ENCODE assay signal across 19 mouse cellular contexts in the genomic region with DNA sequence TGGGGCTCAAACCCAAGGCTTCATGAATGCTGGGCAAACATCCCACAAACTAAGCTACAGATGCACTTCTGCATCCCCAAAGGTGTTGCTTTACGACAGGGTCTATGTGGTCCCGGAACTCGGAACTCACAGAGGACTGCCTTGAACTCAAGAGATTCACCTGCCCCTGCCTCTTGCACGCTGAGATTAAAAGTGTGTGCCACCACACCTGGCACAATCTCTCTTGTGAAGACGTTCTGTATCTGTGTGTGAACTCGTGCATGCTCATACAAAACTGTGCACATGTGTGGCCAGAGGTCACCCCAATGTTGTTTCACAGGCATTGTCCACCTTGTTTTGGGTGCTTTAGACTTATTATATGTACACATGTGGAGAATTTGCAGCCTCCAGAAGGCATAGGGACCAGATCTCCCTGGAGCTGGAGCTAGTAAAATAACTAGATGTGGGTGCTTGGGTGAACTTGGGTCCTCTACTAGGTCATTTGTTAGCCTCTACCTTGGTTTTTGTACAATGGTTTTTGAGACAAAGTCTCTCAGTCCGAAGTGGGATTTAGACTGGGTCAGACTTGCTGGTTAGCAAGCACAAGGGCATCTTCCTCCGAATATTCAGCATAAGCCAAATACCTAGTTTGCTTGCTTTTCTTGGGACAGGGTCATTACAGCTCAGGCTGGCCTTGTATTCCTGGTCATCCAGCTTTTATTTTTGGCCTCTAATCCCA. TPM values are rescaled to one million over a fixed set of nuclear protein-coding genes. Genes with fewer than 3 reads are reported as not detected.
A peak's percentile ranks its signal among the peaks of the same experiment; 100 is the strongest.
DNase-seq lines count a peak whose midpoint lies in the region; ATAC-seq and TF ChIP-seq lines count a peak whose summit lies in the region.
"Had no signal": no experiment of that assay in that cellular context is flagged by ENCODE, and none has a peak within 500 bp of the region (broad histone marks: within the 10 kb centered on the region; RNA-seq: fewer than 3 reads in every experiment).

No protein-coding gene starts in this region.

- TF ChIP-seq CTCF in heart, postnatal 0 days (IDR thresholded peaks at IDR 0.05; ENCODE audit: low read depth): no peak

- DNase-seq in heart, postnatal 0 days (ENCODE audit: low spot score): no peak
- DNase-seq in heart, postnatal 4 days: no peak
- DNase-seq in neural tube, embryonic 10.5 days (ENCODE audit: extremely low spot score, low spot score): peak; percentile 35
- DNase-seq in ZHBTc4 (ENCODE audit: low read depth, low spot score): peak; percentile 50
- DNase-seq in neural tube, embryonic 11.5 days (ENCODE audit: low spot score): no peak
- no peak for DNase-seq in ovary, postnatal 14 days (ENCODE audit: low spot score)
- DNase-seq in urinary bladder, postnatal 14 days (ENCODE audit: low spot score): no peak
- DNase-seq: cerebellum, adult 11-12 months; gastrocnemius, postnatal 25 days; heart, postnatal 10 days; kidney, postnatal 14 days; thymus, adult 18-20 months had no signal

- no peaks in the 10 kb centered on the region for H3K27me3 ChIP-seq in heart, postnatal 0 days (ENCODE audit: control insufficient read depth, insufficient read depth, low read length)
- no peaks in the 10 kb centered on the region for H3K27me3 ChIP-seq in neural tube, embryonic 15.5 days (replicated peaks)
- H3K27me3 ChIP-seq in neural tube, embryonic 11.5 days (ENCODE audit: control insufficient read depth, insufficient read depth, low read length): no peaks in the 10 kb centered on the region
- H3K27me3 ChIP-seq: neural tube, embryonic 13.5 days had no signal

- H3K4me3 ChIP-seq in heart, postnatal 0 days (ENCODE audit: low read depth, low read length): no peak overlapping the region
- H3K4me3 ChIP-seq in neural tube, embryonic 15.5 days (replicated peaks): no peak overlapping the region
- no peak overlapping the region for H3K4me3 ChIP-seq in neural tube, embryonic 11.5 days (ENCODE audit: low read depth, low read length)
- H3K4me3 ChIP-seq: neural tube, embryonic 13.5 days had no signal

- no peak overlapping the region for H3K9ac ChIP-seq in heart, postnatal 0 days (replicated peaks; ENCODE audit: low read depth, low read length)
- no peak overlapping the region for H3K9ac ChIP-seq in neural tube, embryonic 15.5 days (replicated peaks)
- no peak overlapping the region for H3K9ac ChIP-seq in neural tube, embryonic 11.5 days (ENCODE audit: low read length)
- H3K9ac ChIP-seq: neural tube, embryonic 13.5 days had no signal

- WGBS in heart, postnatal 0 days: 45% methylated on average over 8 of the region's 8 CpGs
- 56% methylated on average over 8 of the region's 8 CpGs for WGBS in neural tube, embryonic 15.5 days
- WGBS in neural tube, embryonic 11.5 days: 63% methylated on average over 8 of the region's 8 CpGs

- TF ChIP-seq EP300 in heart, postnatal 0 days (IDR thresholded peaks at IDR 0.05; ENCODE audit: low read depth): no peak

- peaks cover under 1% of the 10 kb centered on the region; the same call in 1 of the 2 replicates for H3K4me1 ChIP-seq in heart, postnatal 0 days (ENCODE audit: control insufficient read depth, insufficient read depth)
- peaks cover 27% of the 10 kb centered on the region for H3K4me1 ChIP-seq in neural tube, embryonic 15.5 days
- peaks cover 4% of the 10 kb centered on the region; the same call in 1 of the 2 replicates for H3K4me1 ChIP-seq in neural tube, embryonic 11.5 days (ENCODE audit: control insufficient read depth, insufficient read depth, low read length)

- no peak overlapping the region for H3K4me2 ChIP-seq in heart, postnatal 0 days (ENCODE audit: low read depth, low read length)
- H3K4me2 ChIP-seq in neural tube, embryonic 15.5 days: no peak overlapping the region
- H3K4me2 ChIP-seq in neural tube, embryonic 11.5 days (ENCODE audit: low read depth): no peak overlapping the region

- no peaks in the 10 kb centered on the region for H3K9me3 ChIP-seq in heart, postnatal 0 days (replicated peaks; ENCODE audit: control insufficient read depth, low read length)
- H3K9me3 ChIP-seq in neural tube, embryonic 15.5 days (replicated peaks): no peaks in the 10 kb centered on the region
- no peaks in the 10 kb centered on the region for H3K9me3 ChIP-seq in neural tube, embryonic 11.5 days (ENCODE audit: control insufficient read depth, low read length)
- H3K9me3 ChIP-seq: neural tube, embryonic 13.5 days had no signal

- peaks cover 13% of the 10 kb centered on the region for H3K36me3 ChIP-seq in heart, postnatal 0 days (replicated peaks; ENCODE audit: control insufficient read depth, insufficient read depth, low read length)
- peaks cover 3% of the 10 kb centered on the region; the same call in 1 of the 2 replicates for H3K36me3 ChIP-seq in neural tube, embryonic 15.5 days
- no peaks in the 10 kb centered on the region for H3K36me3 ChIP-seq in neural tube, embryonic 11.5 days (ENCODE audit: control insufficient read depth, insufficient read depth, low read length)

- H3K27ac ChIP-seq in heart, postnatal 0 days (ENCODE audit: low read depth): peak overlapping the region; percentile 43
- H3K27ac ChIP-seq in neural tube, embryonic 15.5 days (replicated peaks): no peak overlapping the region
- H3K27ac ChIP-seq in neural tube, embryonic 11.5 days (ENCODE audit: low read depth, low read length): 0 out of 2 replicates have a peak overlapping the region, but pooled peaks have one; percentile 20
- H3K27ac ChIP-seq: embryonic facial prominence, embryonic 10.5 days had no signal

- no peak for ATAC-seq in heart, postnatal 0 days (ENCODE audit: insufficient read depth, low read depth)
- no peak for ATAC-seq in neural tube, embryonic 15.5 days (ENCODE audit: low FRiP score)
- no peak for ATAC-seq in neural tube, embryonic 11.5 days (ENCODE audit: insufficient read depth, low FRiP score, low TSS enrichment)
- ATAC-seq: forebrain, embryonic 14.5 days; inflammation-experienced regulatory T-cells, adult 6 months had no signal

RNA-seq across cellular contexts. Expression of gene Tuba1b, which starts 4.2 kb away (rescaled TPM):
- 2,330 and 2,912 TPM in 2 replicates for total RNA-seq in heart, postnatal 0 days (2014; rRNA removed; ENCODE audit: low replicate concordance)
- 608 and 611 TPM in 2 replicates for polyA plus RNA-seq in heart, postnatal 0 days (2015; fragmentation: Nextera tagmentation; extraction: Ambion mirVana)
- 100 to 1,000 TPM; 873 to 889 TPM for total RNA-seq in heart, postnatal 4 days (2021)
- polyA plus RNA-seq in neural tube, embryonic 15.5 days (2015; fragmentation: Nextera tagmentation; extraction: Ambion mirVana): 1,446 and 1,534 TPM in 2 replicates
- polyA plus RNA-seq in neural tube, embryonic 11.5 days (2014; fragmentation: Nextera tagmentation; extraction: Ambion mirVana): 1,967 and 2,051 TPM in 2 replicates

RNA-seq across cellular contexts. Expression of gene Lmbr1l, which starts 12.1 kb away (rescaled TPM):
- total RNA-seq in heart, postnatal 0 days (2014; rRNA removed; ENCODE audit: low replicate concordance): 25.5 and 28.2 TPM in 2 replicates
- polyA plus RNA-seq in heart, postnatal 0 days (2015; fragmentation: Nextera tagmentation; extraction: Ambion mirVana): 8.0 and 9.6 TPM in 2 replicates
- 10 to 100 TPM; 14.1 to 15.9 TPM for total RNA-seq in heart, postnatal 4 days (2021)
- 27.9 and 28.6 TPM in 2 replicates for polyA plus RNA-seq in neural tube, embryonic 15.5 days (2015; fragmentation: Nextera tagmentation; extraction: Ambion mirVana)
- polyA plus RNA-seq in neural tube, embryonic 11.5 days (2014; fragmentation: Nextera tagmentation; extraction: Ambion mirVana): 7.1 and 8.9 TPM in 2 replicates

RNA-seq across cellular contexts. Expression of gene Gm49450, which starts 23.2 kb away (rescaled TPM):
- 78.3 and 158 TPM in 2 replicates for total RNA-seq in heart, postnatal 0 days (2014; rRNA removed; ENCODE audit: low replicate concordance)
- not detected in 2 replicates for polyA plus RNA-seq in heart, postnatal 0 days (2015; fragmentation: Nextera tagmentation; extraction: Ambion mirVana)
- total RNA-seq in heart, postnatal 4 days (2021): not detected
- not detected in 2 replicates for polyA plus RNA-seq in neural tube, embryonic 15.5 days (2015; fragmentation: Nextera tagmentation; extraction: Ambion mirVana)
- polyA plus RNA-seq in neural tube, embryonic 11.5 days (2014; fragmentation: Nextera tagmentation; extraction: Ambion mirVana): not detected in 2 replicates
- total RNA-seq: gastrocnemius, postnatal 25 days; heart, postnatal 10 days; left cerebral cortex, adult 18-20 months had no signal
- polyA plus RNA-seq: embryonic facial prominence, embryonic 10.5 days; forebrain, embryonic 14.5 days; inflammation-experienced regulatory T-cells, adult 6 months; liver, embryonic 16.5 days; neural tube, embryonic 13.5 days had no signal

RNA-seq across cellular contexts. Expression of gene Tuba1a, which starts 23.3 kb away (rescaled TPM):
- 1,016 and 1,136 TPM in 2 replicates for total RNA-seq in heart, postnatal 0 days (2014; rRNA removed; ENCODE audit: low replicate concordance)
- 404 and 408 TPM in 2 replicates for polyA plus RNA-seq in heart, postnatal 0 days (2015; fragmentation: Nextera tagmentation; extraction: Ambion mirVana)
- total RNA-seq in heart, postnatal 4 days (2021): 100 to 1,000 TPM; 435 TPM
- polyA plus RNA-seq in neural tube, embryonic 15.5 days (2015; fragmentation: Nextera tagmentation; extraction: Ambion mirVana): 10,639 and 13,509 TPM in 2 replicates
- polyA plus RNA-seq in neural tube, embryonic 11.5 days (2014; fragmentation: Nextera tagmentation; extraction: Ambion mirVana): 8,277 and 8,733 TPM in 2 replicates

RNA-seq across cellular contexts. Expression of gene Dhh, which starts 31.8 kb away (rescaled TPM):
- total RNA-seq in heart, postnatal 0 days (2014; rRNA removed; ENCODE audit: low replicate concordance): 4.4 and 4.8 TPM in 2 replicates
- 1.7 TPM in 2 replicates for polyA plus RNA-seq in heart, postnatal 0 days (2015; fragmentation: Nextera tagmentation; extraction: Ambion mirVana)
- 1 to 10 TPM; 2.7 to 3.5 TPM for total RNA-seq in heart, postnatal 4 days (2021)
- polyA plus RNA-seq in neural tube, embryonic 15.5 days (2015; fragmentation: Nextera tagmentation; extraction: Ambion mirVana): 2.5 and 3.2 TPM in 2 replicates
- 0.44 and 2.3 TPM in 2 replicates for polyA plus RNA-seq in neural tube, embryonic 11.5 days (2014; fragmentation: Nextera tagmentation; extraction: Ambion mirVana)

Comparison
In these comparisons a context has a peak if more than half of its experiments do, and no peak if none do; other contexts are left out.
1. DNase-seq: peak in neural tube, embryonic 10.5 days (single experiment) and ZHBTc4 (single experiment); none in heart, postnatal 0 days (single experiment), heart, postnatal 4 days (single experiment), neural tube, embryonic 11.5 days (single experiment), ovary, postnatal 14 days (single experiment) and urinary bladder, postnatal 14 days (single experiment).